Mouse (Mus musculus): ENCODE measurements around the gene Nrl.

- TF ChIP-seq USF1 (IDR thresholded peaks at IDR 0.05; ENCODE audit: low read depth) (no peak), CTCF (IDR thresholded peaks at IDR 0.05; ENCODE audit: control insufficient read depth, insufficient read depth, insufficient read length) (no peak), FOSL1 (IDR thresholded peaks at IDR 0.05; ENCODE audit: insufficient read depth, low read length, poor library complexity, severe bottlenecking) (no peak)
Measured at GRCm38 (mm10) chr14:55555788-55556187, 31.0 kb upstream of the Nrl start.

Measured in C2C12 (cell line).